ENCODE assay signal across 8 mouse cellular contexts in the genomic region with DNA sequence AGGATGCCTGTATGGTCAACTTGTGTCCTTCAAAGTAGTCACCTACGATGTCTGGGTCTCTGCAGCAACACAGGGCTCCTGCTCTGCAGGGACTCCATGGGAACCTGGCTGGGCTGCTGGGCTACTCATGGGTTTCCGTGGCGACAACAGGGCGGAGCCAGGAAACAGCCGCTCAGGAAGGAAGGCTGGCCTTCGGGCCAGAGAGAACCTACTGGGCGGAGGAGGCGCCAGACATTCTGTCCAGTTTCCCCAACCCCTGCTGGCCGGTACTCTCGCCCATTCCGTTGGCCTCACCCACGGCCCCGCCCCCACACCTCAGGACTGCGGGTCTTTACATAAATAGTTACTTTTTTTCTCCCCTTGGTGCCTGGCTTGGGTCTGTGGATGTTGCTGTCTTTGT. TPM values are rescaled to one million over a fixed set of nuclear protein-coding genes. Genes with fewer than 3 reads are reported as not detected.
A peak's percentile ranks its signal among the peaks of the same experiment; 100 is the strongest.
DNase-seq lines count a peak whose midpoint lies in the region; ATAC-seq and TF ChIP-seq lines count a peak whose summit lies in the region.

No protein-coding gene starts in this region.

- peak overlapping the region; percentile 61 for H3K4me2 ChIP-seq in heart, embryonic 11.5 days
- H3K4me2 ChIP-seq in lung, embryonic 14.5 days, result peak overlapping the region; percentile 52
- H3K4me2 ChIP-seq in neural tube, embryonic 15.5 days, result peak overlapping the region; percentile 44

- peak overlapping the region; percentile 47 for H3K4me3 ChIP-seq in embryonic facial prominence, embryonic 10.5 days
- no peak overlapping the region; the same call in 1 of the 2 replicates for H3K4me3 ChIP-seq in heart, embryonic 11.5 days (ENCODE audit: low read depth, low read length)
- H3K4me3 ChIP-seq in lung, embryonic 14.5 days (ENCODE audit: low read depth, low read length), result peak overlapping the region; percentile 10; the same call in 1 of the 2 replicates
- H3K4me3 ChIP-seq in neural tube, embryonic 15.5 days (replicated peaks), result no peak overlapping the region

- H3K4me1 ChIP-seq in embryonic facial prominence, embryonic 10.5 days, result peaks cover 61% of the 10 kb centered on the region
- peaks cover 9% of the 10 kb centered on the region for H3K4me1 ChIP-seq in heart, embryonic 11.5 days (ENCODE audit: control insufficient read depth, insufficient read depth, low read length)
- 0 out of 2 replicates have a peak, but pooled peaks cover 2% of the 10 kb centered on the region for H3K4me1 ChIP-seq in lung, embryonic 14.5 days (ENCODE audit: insufficient read depth)
- H3K4me1 ChIP-seq in neural tube, embryonic 15.5 days, result peaks cover 34% of the 10 kb centered on the region

- H3K9ac ChIP-seq in heart, embryonic 11.5 days (ENCODE audit: low read depth, low read length), result peak overlapping the region; percentile 54
- peak overlapping the region; percentile 30; the same call in 1 of the 2 replicates for H3K9ac ChIP-seq in lung, embryonic 14.5 days
- H3K9ac ChIP-seq in neural tube, embryonic 15.5 days (replicated peaks), result no peak overlapping the region

- H3K9me3 ChIP-seq in embryonic facial prominence, embryonic 10.5 days, result no peaks in the 10 kb centered on the region
- no peaks in the 10 kb centered on the region for H3K9me3 ChIP-seq in heart, embryonic 11.5 days (replicated peaks; ENCODE audit: control insufficient read depth, low read length)
- H3K9me3 ChIP-seq in lung, embryonic 14.5 days (ENCODE audit: low read depth, low read length), result no peaks in the 10 kb centered on the region
- no peaks in the 10 kb centered on the region for H3K9me3 ChIP-seq in neural tube, embryonic 15.5 days (replicated peaks)

- 2% methylated on average over 14 of the region's 14 CpGs for WGBS in embryonic facial prominence, embryonic 10.5 days
- under 1% methylated on average over 14 of the region's 14 CpGs for WGBS in heart, embryonic 11.5 days (ENCODE audit: insufficient replicate concordance)
- 3% methylated on average over 14 of the region's 14 CpGs for whole genome bisulfite sequencing in lung, embryonic 14.5 days
- 4% methylated on average over 14 of the region's 14 CpGs for WGBS in neural tube, embryonic 15.5 days

- no peaks in the 10 kb centered on the region for H3K36me3 ChIP-seq in embryonic facial prominence, embryonic 10.5 days (replicated peaks)
- H3K36me3 ChIP-seq in heart, embryonic 11.5 days (ENCODE audit: control insufficient read depth, insufficient read depth, low read length), result no peaks in the 10 kb centered on the region
- H3K36me3 ChIP-seq in lung, embryonic 14.5 days (ENCODE audit: insufficient read depth), result no peaks in the 10 kb centered on the region
- no peaks in the 10 kb centered on the region for H3K36me3 ChIP-seq in neural tube, embryonic 15.5 days

- TF ChIP-seq CTCF in lung, embryonic 14.5 days (IDR thresholded peaks at IDR 0.05; ENCODE audit: low read depth), result 0 out of 2 replicates have a peak, but pooled peaks have one; percentile 21

- peak; percentile 70 to 74 for DNase-seq in right cerebral cortex, postnatal 10 days (ENCODE audit: low spot score in 2 of 2)
- DNase-seq in right cerebral cortex, postnatal 25 days, result no peak
- peak; percentile 74 for DNase-seq in embryonic facial prominence, embryonic 10.5 days (ENCODE audit: low spot score)
- DNase-seq in kidney, adult 9 months, result peak; percentile 81
- DNase-seq in lung, embryonic 14.5 days, result peak; percentile 77
- DNase-seq in natural killer cell, adult 2 months (ENCODE audit: low spot score in 2 of 2), result no peak

- H3K27ac ChIP-seq in embryonic facial prominence, embryonic 10.5 days (replicated peaks), result peak overlapping the region; percentile 73
- H3K27ac ChIP-seq in heart, embryonic 11.5 days (ENCODE audit: low read depth, low read length), result 0 out of 2 replicates have a peak overlapping the region, but pooled peaks have one; percentile 22
- peak overlapping the region; percentile 61; the same call in 1 of the 2 replicates for H3K27ac ChIP-seq in lung, embryonic 14.5 days (ENCODE audit: low read depth)
- H3K27ac ChIP-seq in neural tube, embryonic 15.5 days (replicated peaks), result 0 out of 2 replicates have a peak overlapping the region, but pooled peaks have one; percentile 41

- ATAC-seq in heart, embryonic 11.5 days (replicated peaks; ENCODE audit: insufficient number of reproducible peaks, low FRiP score, low TSS enrichment), result 0 out of 2 replicates have a peak, but pooled peaks have one; percentile 8
- peak; percentile 38; the same call in 1 of the 2 replicates for ATAC-seq in lung, embryonic 14.5 days (ENCODE audit: insufficient read depth)
- no peak for ATAC-seq in neural tube, embryonic 15.5 days (ENCODE audit: low FRiP score)

- H3K27me3 ChIP-seq in embryonic facial prominence, embryonic 10.5 days (replicated peaks; ENCODE audit: low read depth, poor library complexity, severe bottlenecking), result peaks cover 61% of the 10 kb centered on the region
- peaks cover 39% of the 10 kb centered on the region for H3K27me3 ChIP-seq in heart, embryonic 11.5 days (ENCODE audit: control insufficient read depth, insufficient read depth, low read length)
- H3K27me3 ChIP-seq in lung, embryonic 14.5 days (ENCODE audit: insufficient read depth, low read length), result peaks cover 25% of the 10 kb centered on the region
- H3K27me3 ChIP-seq in neural tube, embryonic 15.5 days (replicated peaks), result peaks cover 40% of the 10 kb centered on the region

RNA-seq across cellular contexts. Expression of a gene that starts 4.0 kb away (rescaled TPM):
- 21.8 and 25.2 TPM in 2 replicates for polyA plus RNA-seq in embryonic facial prominence, embryonic 10.5 days (2016; fragmentation: Nextera tagmentation; extraction: Ambion mirVana)
- polyA plus RNA-seq in heart, embryonic 11.5 days (2014; fragmentation: Nextera tagmentation; extraction: Ambion mirVana), result 18.6 and 22.2 TPM in 2 replicates
- 55.4 and 64.7 TPM in 2 replicates for polyA plus RNA-seq in lung, embryonic 14.5 days (2014; fragmentation: Nextera tagmentation; extraction: Ambion mirVana)
- 21.0 and 21.6 TPM in 2 replicates for polyA plus RNA-seq in neural tube, embryonic 15.5 days (2015; fragmentation: Nextera tagmentation; extraction: Ambion mirVana)

RNA-seq across cellular contexts. Expression of a gene that starts 4.7 kb away (rescaled TPM):
- polyA plus RNA-seq in embryonic facial prominence, embryonic 10.5 days (2016; fragmentation: Nextera tagmentation; extraction: Ambion mirVana), result 18.3 and 18.8 TPM in 2 replicates
- polyA plus RNA-seq in heart, embryonic 11.5 days (2014; fragmentation: Nextera tagmentation; extraction: Ambion mirVana), result 13.5 and 14.1 TPM in 2 replicates
- polyA plus RNA-seq in lung, embryonic 14.5 days (2014; fragmentation: Nextera tagmentation; extraction: Ambion mirVana), result 22.5 and 25.7 TPM in 2 replicates
- 43.2 and 44.9 TPM in 2 replicates for polyA plus RNA-seq in neural tube, embryonic 15.5 days (2015; fragmentation: Nextera tagmentation; extraction: Ambion mirVana)

RNA-seq across cellular contexts. Expression of a gene that starts 18.3 kb away (rescaled TPM):
- polyA plus RNA-seq in embryonic facial prominence, embryonic 10.5 days (2016; fragmentation: Nextera tagmentation; extraction: Ambion mirVana), result 85.2 and 89.9 TPM in 2 replicates
- 57.7 and 61.3 TPM in 2 replicates for polyA plus RNA-seq in heart, embryonic 11.5 days (2014; fragmentation: Nextera tagmentation; extraction: Ambion mirVana)
- polyA plus RNA-seq in lung, embryonic 14.5 days (2014; fragmentation: Nextera tagmentation; extraction: Ambion mirVana), result 91.3 and 93.8 TPM in 2 replicates
- polyA plus RNA-seq in neural tube, embryonic 15.5 days (2015; fragmentation: Nextera tagmentation; extraction: Ambion mirVana), result 66.4 and 68.1 TPM in 2 replicates

RNA-seq across cellular contexts. Expression of a gene that starts 18.6 kb away (rescaled TPM):
- polyA plus RNA-seq in embryonic facial prominence, embryonic 10.5 days (2016; fragmentation: Nextera tagmentation; extraction: Ambion mirVana), result 0.28 TPM in 1 of 2 replicates, not detected in the other
- not detected in 2 replicates for polyA plus RNA-seq in heart, embryonic 11.5 days (2014; fragmentation: Nextera tagmentation; extraction: Ambion mirVana)
- polyA plus RNA-seq in lung, embryonic 14.5 days (2014; fragmentation: Nextera tagmentation; extraction: Ambion mirVana), result not detected in 2 replicates
- polyA plus RNA-seq in neural tube, embryonic 15.5 days (2015; fragmentation: Nextera tagmentation; extraction: Ambion mirVana), result 0.20 and 1.3 TPM in 2 replicates

RNA-seq across cellular contexts. Expression of a gene that starts 22.8 kb away (rescaled TPM):
- not detected in 2 replicates for polyA plus RNA-seq in embryonic facial prominence, embryonic 10.5 days (2016; fragmentation: Nextera tagmentation; extraction: Ambion mirVana)
- polyA plus RNA-seq in heart, embryonic 11.5 days (2014; fragmentation: Nextera tagmentation; extraction: Ambion mirVana), result not detected in 2 replicates
- polyA plus RNA-seq in lung, embryonic 14.5 days (2014; fragmentation: Nextera tagmentation; extraction: Ambion mirVana), result not detected in 2 replicates
- not detected in 2 replicates for polyA plus RNA-seq in neural tube, embryonic 15.5 days (2015; fragmentation: Nextera tagmentation; extraction: Ambion mirVana)

Comparison
In these comparisons a context has a peak if more than half of its experiments do, and no peak if none do; other contexts are left out.
1. DNase-seq: peak in right cerebral cortex, postnatal 10 days (2 of 2), embryonic facial prominence, embryonic 10.5 days (single experiment), kidney, adult 9 months (single experiment) and lung, embryonic 14.5 days (single experiment); none in right cerebral cortex, postnatal 25 days (single experiment) and natural killer cell, adult 2 months (0 of 2).
2. H3K27ac ChIP-seq: peak in every context shown above with its lines; median percentile 73 in embryonic facial prominence, embryonic 10.5 days; 61 in lung, embryonic 14.5 days; 41 in neural tube, embryonic 15.5 days; 22 in heart, embryonic 11.5 days.
3. H3K4me3 ChIP-seq: peak in embryonic facial prominence, embryonic 10.5 days (single experiment) and lung, embryonic 14.5 days (single experiment); none in heart, embryonic 11.5 days (single experiment) and neural tube, embryonic 15.5 days (single experiment).
4. Peak in every context shown above with its lines, with median percentiles within 50 percentile points of each other: H3K4me2 ChIP-seq.